Mouse (Mus musculus) naive thymus-derived CD4-positive, alpha-beta T cell, adult 2 months (primary cell): ENCODE measurements around the gene Chn1.

ENCODE experiments used
- DNase-seq: peaks from one replicate; pipeline ENCODE4 v3.0.0-alpha.2; 2011; ENCODE audit warnings: low read depth

Gene Chn1

GRCm38 (mm10) chr2:73592231-73593100 is 182.7 kb downstream of the Chn1 start:
- DNase-seq = no peak

- no peak for DNase-seq
These were observed 183.9 kb downstream of the Chn1 start for GRCm38 (mm10) chr2:73591246-73591645.

GRCm38 (mm10) chr2:73590106-73590505 is 185.0 kb downstream of the Chn1 start:
- no peak for DNase-seq

DNA sequence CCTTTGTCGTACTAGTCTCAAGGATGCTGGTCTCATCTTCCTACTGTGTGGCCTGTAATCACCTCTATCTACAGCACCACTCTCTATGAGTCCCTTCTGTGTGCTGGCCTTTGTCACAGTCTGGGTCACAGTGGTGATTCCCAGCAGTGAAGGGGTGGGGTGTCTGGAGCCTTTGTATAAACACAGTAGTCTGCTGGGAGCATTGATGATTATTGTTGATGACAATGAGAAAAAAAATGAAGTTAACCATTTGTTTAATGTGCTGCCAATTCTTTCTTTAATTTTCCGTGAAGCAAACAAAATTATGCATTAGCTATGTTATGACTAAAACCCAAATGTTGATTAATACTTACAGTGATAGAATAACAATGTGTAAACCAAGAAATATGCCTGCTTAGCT is 186.2 kb downstream of the Chn1 start:
- DNase-seq = no peak

- DNase-seq = no peak
These were observed 188.0 kb downstream of the Chn1 start for GRCm38 (mm10) chr2:73587109-73587506.

DNA sequence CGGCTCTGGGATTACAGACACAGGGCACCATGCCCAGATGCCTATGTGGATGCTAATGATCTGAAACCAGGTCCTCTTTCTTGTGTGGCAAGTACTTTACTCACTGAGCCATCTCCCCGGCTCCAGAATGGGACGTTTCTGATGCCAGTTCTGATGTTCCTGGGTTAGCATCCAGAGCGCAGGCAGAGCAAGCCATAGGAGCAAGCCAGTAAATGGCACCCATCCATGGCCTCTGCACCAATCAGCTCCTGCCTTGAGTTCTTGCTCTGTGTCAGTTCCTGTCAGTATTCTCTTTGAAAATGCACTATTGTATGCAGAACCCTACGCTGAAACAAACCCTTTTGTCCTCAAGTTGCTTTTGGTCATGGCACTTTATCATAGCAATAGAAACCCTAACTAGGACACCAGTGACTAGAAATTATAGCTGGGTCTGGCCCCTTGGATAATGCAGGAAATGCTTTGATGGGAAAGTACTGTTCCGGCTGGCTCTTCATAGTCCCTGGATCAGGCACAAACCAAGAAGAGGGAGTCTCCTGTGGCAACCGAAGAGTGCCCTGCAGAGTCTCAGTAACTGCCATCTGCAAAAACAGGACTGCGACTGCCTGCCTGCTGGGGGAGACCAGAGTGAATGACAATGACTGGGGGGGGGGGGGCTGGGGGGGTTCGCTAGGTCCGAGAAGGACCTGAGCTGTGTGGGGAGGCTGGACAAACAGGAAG is 188.6 kb downstream of the Chn1 start:
- DNase-seq = no peak

GRCm38 (mm10) chr2:73585347-73585831 is 189.8 kb downstream of the Chn1 start:
- no peak for DNase-seq

DNA sequence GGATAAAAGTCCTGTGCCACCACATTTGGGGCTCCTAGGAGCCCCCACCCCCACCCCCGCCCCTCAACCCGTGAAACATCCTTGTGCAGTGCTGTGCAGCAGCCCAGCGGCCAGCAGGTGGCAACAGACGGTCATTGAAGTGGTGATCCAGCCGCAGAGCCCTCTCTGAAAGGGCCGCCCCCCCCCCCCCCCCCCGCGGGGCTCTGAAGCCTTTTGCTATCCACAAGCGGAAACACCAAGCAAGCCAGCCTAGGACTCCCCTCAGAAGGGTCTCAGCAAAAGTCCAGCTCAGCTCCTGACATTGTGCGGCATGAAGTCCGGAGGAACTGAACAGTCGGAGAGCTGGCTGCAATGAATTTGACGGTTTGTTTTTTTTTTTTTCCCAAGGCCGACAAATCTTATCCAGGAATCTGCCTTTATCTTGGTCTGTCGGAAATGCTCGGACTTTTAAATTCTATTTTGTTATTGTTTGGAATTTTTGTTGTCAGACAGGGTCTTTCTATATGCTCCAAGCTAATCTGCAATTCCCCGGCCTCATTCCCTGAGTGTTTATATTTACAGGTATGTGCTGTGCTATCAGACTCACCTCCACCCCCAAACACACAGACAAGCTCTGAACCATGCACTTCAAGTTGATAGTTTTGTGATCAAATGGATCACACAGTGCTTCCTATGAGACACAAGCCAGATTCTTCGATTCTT is 190.3 kb downstream of the Chn1 start:
- peak; percentile 56 for DNase-seq

DNA sequence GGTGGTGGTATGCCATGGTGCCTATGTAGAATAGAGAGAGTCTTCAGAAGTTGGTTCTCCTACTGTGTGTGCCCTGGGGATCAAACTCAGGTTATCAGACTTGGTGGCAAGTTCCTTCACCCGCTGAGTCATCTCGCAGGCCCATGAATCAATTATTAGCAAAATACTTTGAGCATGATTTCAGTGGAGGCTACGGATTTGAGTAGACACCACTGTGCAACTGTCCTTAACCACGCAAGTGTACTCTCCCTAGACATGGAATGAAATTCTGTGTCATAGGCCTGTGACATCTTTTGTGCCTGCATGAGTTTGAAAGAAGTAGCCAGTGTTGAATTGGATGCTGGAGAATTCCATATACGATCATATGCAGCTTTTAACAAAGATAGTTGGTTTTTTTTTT is 194.4 kb downstream of the Chn1 start:
- DNase-seq = no peak

DNA sequence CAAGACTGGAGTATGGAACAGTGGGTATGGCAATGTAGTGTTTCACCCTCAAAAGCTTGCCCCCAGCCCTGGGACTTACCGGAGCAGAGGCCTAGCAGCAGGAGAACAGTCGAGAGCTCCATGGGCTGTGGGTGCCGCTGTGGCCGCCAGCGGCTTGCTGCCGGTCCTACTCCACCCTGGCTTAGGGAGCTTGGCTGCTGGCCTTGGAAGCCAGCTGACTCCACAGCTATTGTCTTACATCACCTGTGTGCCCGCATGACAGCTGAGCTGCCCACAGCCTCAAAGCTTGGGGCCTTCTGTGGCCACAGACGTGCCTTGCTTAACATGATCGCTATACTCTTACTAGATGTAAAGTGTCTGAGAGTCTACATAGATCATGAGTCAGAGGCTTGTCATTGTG is 195.0 kb downstream of the Chn1 start, which contains the start of gene Chrna1:
Chrna1 (minus strand) TSS at position 173 of the 400 bp plus-strand sequence.
- no peak for DNase-seq

DNA sequence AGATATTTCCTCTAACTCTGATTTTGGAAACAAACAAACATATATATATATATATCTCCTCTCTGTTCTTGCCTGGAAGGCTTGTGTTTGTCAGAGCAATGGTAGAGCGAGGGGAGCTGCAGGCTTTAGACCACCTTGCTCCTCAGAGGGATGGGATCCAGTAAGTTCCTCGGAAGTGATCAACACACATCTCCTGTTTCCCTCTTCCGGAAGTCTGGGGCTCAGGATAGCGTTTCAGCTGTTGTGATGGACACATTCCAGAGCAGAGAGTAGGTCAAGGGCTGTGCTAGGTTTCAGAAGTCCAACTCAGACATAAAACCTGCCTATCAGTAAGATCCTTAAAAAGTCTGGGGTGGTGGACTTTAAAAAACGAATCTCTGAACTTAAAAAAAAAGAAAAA is 196.0 kb downstream of the Chn1 start:
- DNase-seq = no peak

GRCm38 (mm10) chr2:73574418-73574817 is 200.7 kb downstream of the Chn1 start:
- DNase-seq = no peak

DNA sequence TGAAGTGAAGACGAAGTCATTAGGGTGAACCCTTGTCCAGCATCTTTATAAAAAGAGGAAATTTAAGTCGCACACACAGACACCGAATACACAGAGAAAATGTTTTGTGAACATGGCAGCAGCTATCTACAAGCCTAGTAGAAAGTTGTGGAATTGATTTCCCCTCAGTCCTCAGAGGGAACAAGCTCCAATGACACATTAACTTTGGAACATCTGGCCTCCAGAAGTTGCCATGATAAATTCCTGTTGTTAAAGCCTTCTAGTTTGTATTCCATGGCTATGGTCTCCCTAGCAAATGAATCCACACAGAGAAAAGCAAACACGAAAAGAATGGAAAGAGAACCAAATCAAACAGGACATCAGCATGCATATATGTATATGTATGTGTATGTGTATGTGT is 201.6 kb downstream of the Chn1 start:
- no peak for DNase-seq

GRCm38 (mm10) chr2:73572539-73573372 is 202.4 kb downstream of the Chn1 start:
- DNase-seq = peak; percentile 61

GRCm38 (mm10) chr2:73571901-73572300 is 203.2 kb downstream of the Chn1 start:
- no peak for DNase-seq

GRCm38 (mm10) chr2:73571304-73571703 is 203.8 kb downstream of the Chn1 start:
- no peak for DNase-seq

DNA sequence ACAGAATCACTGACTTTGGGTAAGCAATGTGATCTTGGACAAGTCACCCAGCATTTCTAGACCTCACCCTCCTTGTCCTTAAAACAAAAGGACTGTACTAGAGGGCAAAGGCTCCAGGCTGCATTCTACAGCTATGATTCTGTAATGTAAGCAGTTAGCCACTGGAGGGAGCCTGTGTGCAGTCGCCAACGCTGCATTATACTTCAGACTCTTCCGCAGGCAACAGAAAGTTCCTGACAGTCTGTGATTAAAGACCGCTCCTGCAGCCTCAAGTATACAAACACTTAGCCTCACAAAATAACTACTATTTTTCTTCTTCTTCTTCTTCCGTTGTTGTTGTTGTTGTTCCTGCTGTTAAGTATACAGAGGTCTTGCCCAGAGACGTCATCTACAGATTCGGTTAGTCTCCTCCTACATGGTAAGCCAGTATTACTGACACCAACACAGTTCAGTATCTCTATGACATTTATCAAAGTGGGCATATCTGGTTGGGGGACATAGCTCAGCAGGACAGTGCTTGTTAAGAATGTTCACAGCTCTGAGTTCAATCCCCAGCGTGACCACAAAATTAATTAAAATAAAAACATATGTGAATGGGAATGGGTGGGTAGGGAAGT is 208.0 kb downstream of the Chn1 start:
- DNase-seq = peak; percentile 81

DNA sequence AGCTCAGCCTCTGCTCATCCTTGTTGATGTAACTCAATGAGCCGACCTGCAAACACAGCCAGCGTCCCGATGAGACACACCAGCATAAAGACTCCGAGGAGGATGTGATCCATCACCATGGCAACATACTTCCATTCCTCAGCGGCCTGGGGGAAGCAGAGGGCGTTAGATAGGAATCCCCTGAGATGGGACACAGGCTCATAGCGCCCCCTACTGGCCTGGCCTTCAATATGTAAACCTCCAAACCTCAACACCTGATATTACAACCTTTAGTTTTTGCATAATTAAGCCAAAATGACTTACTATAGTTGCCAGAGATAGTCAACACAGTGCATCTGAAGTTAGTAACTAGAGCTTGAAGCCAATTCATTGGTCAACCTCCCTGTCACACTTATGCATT is 209.0 kb downstream of the Chn1 start:
- peak; percentile 58 for DNase-seq

- DNase-seq = no peak
These were observed 211.5 kb downstream of the Chn1 start for GRCm38 (mm10) chr2:73563690-73564089.

GRCm38 (mm10) chr2:73562656-73563055 is 212.5 kb downstream of the Chn1 start:
- no peak for DNase-seq

DNA sequence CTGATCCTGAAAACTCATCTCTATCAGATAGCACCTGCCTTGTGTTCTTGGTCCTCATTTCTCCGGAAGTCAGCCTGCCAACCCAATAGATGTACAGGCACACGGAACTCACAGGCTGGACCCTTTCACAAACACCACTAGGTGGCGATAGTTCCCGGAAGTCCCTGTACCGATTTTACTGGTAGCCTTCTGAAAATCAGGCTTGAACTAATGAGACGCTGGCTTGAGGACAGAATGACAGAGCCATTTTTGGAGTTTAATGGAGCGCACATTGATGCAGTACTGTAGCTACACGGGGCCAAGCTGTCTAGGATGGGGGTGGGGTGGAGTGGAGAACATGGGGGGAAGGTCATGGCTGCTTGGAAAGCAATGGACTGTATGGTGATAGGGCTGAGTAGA is 213.5 kb downstream of the Chn1 start:
- peak; percentile 76 for DNase-seq
